Mouse (Mus musculus) limb, embryonic 14.5 days (tissue): ENCODE measurements around the gene Tspan4. TPM values are rescaled to one million over a fixed set of nuclear protein-coding genes. Genes with fewer than 3 reads are reported as not detected.
A peak's percentile ranks its signal among the peaks of the same experiment; 100 is the strongest.

Source experiments
- ATAC-seq: fragments of 200-750 bp; cut with Nextera tagmentation; 2 replicates; pipeline ENCODE4 v1.8.0; 2017; ENCODE audit warnings: low read depth, moderate number of reproducible peaks, moderate TSS enrichment; ENCODE audit not compliant: low FRiP score
- DNase-seq: peaks from one replicate; pipeline ENCODE4 v3.0.0-alpha.2; 2015; ENCODE audit warnings: low spot score
- H3K27ac ChIP-seq: fragments of 300-500 bp; sonication (generic); replicated peaks from 2 replicates; pipeline ENCODE4 v1.5.1; 2014; ENCODE audit warnings: low read depth, mild to moderate bottlenecking, low read length, moderate library complexity, mixed read lengths
- H3K27me3 ChIP-seq: fragments of 300-500 bp; sonication (generic); 2 replicates; pipeline ENCODE4 v1.6.1; 2014; ENCODE audit warnings: low read length, mixed read lengths; ENCODE audit not compliant: control insufficient read depth, insufficient read depth
- H3K36me3 ChIP-seq: fragments of 300-500 bp; sonication (generic); 2 replicates; pipeline ENCODE4 v1.6.1; 2014; ENCODE audit warnings: mild to moderate bottlenecking, low read length, moderate library complexity, mixed read lengths; ENCODE audit not compliant: control insufficient read depth, insufficient read depth
- H3K4me1 ChIP-seq: fragments of 300-500 bp; sonication (generic); 2 replicates; pipeline ENCODE4 v1.6.1; 2014; ENCODE audit warnings: antibody characterized with exemption, low read length, mixed read lengths; ENCODE audit not compliant: control insufficient read depth, insufficient read depth
- H3K4me2 ChIP-seq: fragments of 300-500 bp; sonication (generic); replicated peaks from 2 replicates; pipeline ENCODE4 v1.6.1; 2014; ENCODE audit warnings: low read depth, mild to moderate bottlenecking, low read length, moderate library complexity; ENCODE audit not compliant: severe bottlenecking
- H3K4me3 ChIP-seq: fragments of 300-500 bp; sonication (generic); replicated peaks from 2 replicates; pipeline ENCODE4 v1.5.1; 2014; ENCODE audit warnings: low read length
- H3K9ac ChIP-seq: fragments of 300-500 bp; sonication (generic); 2 replicates; pipeline ENCODE4 v1.6.1; 2014; ENCODE audit warnings: mild to moderate bottlenecking, low read depth, low read length, moderate library complexity; ENCODE audit not compliant: severe bottlenecking
- H3K9me3 ChIP-seq: fragments of 300-500 bp; sonication (generic); 2 replicates; pipeline ENCODE4 v1.6.1; 2016; ENCODE audit warnings: low read length; ENCODE audit not compliant: control insufficient read depth
- POLR2A ChIP-seq: fragments of 200-500 bp; IDR thresholded peaks from 2 replicates; pipeline ENCODE4 v1.8.0; 2012; ENCODE audit warnings: inconsistent platforms, mild to moderate bottlenecking, moderate library complexity, borderline replicate concordance; ENCODE audit not compliant: insufficient read depth, insufficient read length; ENCODE audit errors: extremely low read depth
- whole genome bisulfite sequencing: fragments of 180-500 bp; shearing (Covaris S2); extraction: QIAGEN DNeasy Blood & Tissue Kit; methylation state at CpG from one replicate; pipeline ENCODE4 v1.1.7; 2014; 5-methylcytosine and 5-hydroxymethylcytosine counted together
- polyA plus RNA-seq, 2 experiments: library from polyadenylated mRNA; depleted of rRNA in 1 of 2; stranded (reverse) in 1 of 2; unstranded in 1 of 2; fragments of >200 nt; fragmentation: Nextera tagmentation in 1 of 2; extraction: Ambion mirVana in 1 of 2; gene quantifications; 2 replicates each; pipeline versions ENCODE4 v1.2.1 to v1.2.3; 2012 to 2014

Gene Tspan4
- polyA plus RNA-seq, 2 experiments, result 77.9 to 101 TPM

GRCm38 (mm10) chr7:141471236-141471635 lies 3.8 kb upstream of the Tspan4 start:
- peaks cover 42% of the 10 kb centered on the region for H3K4me1 ChIP-seq
- H3K36me3 ChIP-seq, result peaks cover 38% of the 10 kb centered on the region
- H3K9ac ChIP-seq, result no peak overlapping the region
- DNase-seq (no peak), ATAC-seq (no peak)
- no peaks in the 10 kb centered on the region for H3K27me3 ChIP-seq
- no peak for TF ChIP-seq POLR2A
- no peak overlapping the region for H3K4me2 ChIP-seq
- no peaks in the 10 kb centered on the region for H3K9me3 ChIP-seq
- WGBS, result 77% methylated on average over 1 of the region's 1 CpGs
- no peak overlapping the region for H3K27ac ChIP-seq
- H3K4me3 ChIP-seq, result no peak overlapping the region

GRCm38 (mm10) chr7:141472226-141472625 lies 2.8 kb upstream of the Tspan4 start:
- H3K4me1 ChIP-seq, result peaks cover 46% of the 10 kb centered on the region
- H3K9me3 ChIP-seq, result no peaks in the 10 kb centered on the region
- peaks cover 38% of the 10 kb centered on the region for H3K36me3 ChIP-seq
- TF ChIP-seq POLR2A, result no peak
- no peak overlapping the region for H3K9ac ChIP-seq
- no peak overlapping the region for H3K27ac ChIP-seq
- no peaks in the 10 kb centered on the region for H3K27me3 ChIP-seq
- no peak overlapping the region for H3K4me2 ChIP-seq
- ATAC-seq (no peak), DNase-seq (no peak)
- no peak overlapping the region for H3K4me3 ChIP-seq
- WGBS, result 91% methylated on average over 6 of the region's 6 CpGs

- ATAC-seq, result no peak
- TF ChIP-seq POLR2A, result no peak
- H3K27ac ChIP-seq, result no peak overlapping the region
- 87% methylated on average over 6 of the region's 6 CpGs for WGBS
- peaks cover 38% of the 10 kb centered on the region for H3K36me3 ChIP-seq
- H3K4me1 ChIP-seq, result peaks cover 51% of the 10 kb centered on the region
- H3K4me3 ChIP-seq, result no peak overlapping the region
- H3K4me2 ChIP-seq, result no peak overlapping the region
- H3K9ac ChIP-seq, result no peak overlapping the region
- H3K27me3 ChIP-seq, result no peaks in the 10 kb centered on the region
- H3K9me3 ChIP-seq, result no peaks in the 10 kb centered on the region
- DNase-seq, result no peak
Observed at GRCm38 (mm10) chr7:141472763-141473162, 2.3 kb upstream of the Tspan4 start.

- 4% methylated on average over 5 of the region's 5 CpGs for WGBS
- ATAC-seq (no peak), DNase-seq (no peak)
- Histone ChIP-seq H3K4me2 (peak overlapping the region; percentile 91), H3K9me3 (no peaks in the 10 kb centered on the region), H3K4me1 (peaks cover 41% of the 10 kb centered on the region), H3K36me3 (peaks cover 36% of the 10 kb centered on the region), H3K9ac (peak overlapping the region; percentile 96), H3K4me3 (peak overlapping the region; percentile 59), H3K27ac (no peak overlapping the region), H3K27me3 (no peaks in the 10 kb centered on the region)
- no peak for TF ChIP-seq POLR2A
Observed at GRCm38 (mm10) chr7:141474160-141474559, 880 bp upstream of the Tspan4 start.

- 3% methylated on average over 10 of the region's 12 CpGs for WGBS
- Histone ChIP-seq H3K4me1 (peaks cover 38% of the 10 kb centered on the region), H3K27ac (peak overlapping the region; percentile 92), H3K9me3 (no peaks in the 10 kb centered on the region), H3K4me3 (peak overlapping the region; percentile 59), H3K4me2 (peak overlapping the region; percentile 91), H3K27me3 (no peaks in the 10 kb centered on the region), H3K9ac (peak overlapping the region; percentile 96), H3K36me3 (peaks cover 20% of the 10 kb centered on the region)
- TF ChIP-seq POLR2A, result no peak
- ATAC-seq (no peak), DNase-seq (no peak)
Observed at GRCm38 (mm10) chr7:141475805-141476158, 742 bp downstream of the Tspan4 start.

GRCm38 (mm10) chr7:141476226-141476980 lies 1.4 kb downstream of the Tspan4 start:
- Histone ChIP-seq H3K9ac (peak overlapping the region; percentile 96), H3K36me3 (peaks cover 14% of the 10 kb centered on the region), H3K4me3 (peak overlapping the region; percentile 59), H3K4me2 (peak overlapping the region; percentile 91), H3K9me3 (no peaks in the 10 kb centered on the region), H3K27ac (peak overlapping the region; percentile 92), H3K27me3 (no peaks in the 10 kb centered on the region), H3K4me1 (peaks cover 44% of the 10 kb centered on the region)
- DNase-seq (peak; percentile 68), ATAC-seq (peak; percentile 53)
- under 1% methylated on average over 17 of the region's 17 CpGs for WGBS
- TF ChIP-seq POLR2A, result no peak
